Mouse (Mus musculus) embryo, embryonic 11.5 days (tissue): ENCODE measurements around the gene Lrrc43.
"Not testable (repeated sequence)": the region's sequence is repeated elsewhere in the genome, so short reads cannot be mapped to it uniquely, and the experiment has no call there.

Experiments used
- DNase-seq: peaks from one replicate; pipeline ENCODE4 v3.0.0-alpha.2; 2012; ENCODE audit warnings: low read depth, low spot score

The Lrrc43 gene

DNA sequence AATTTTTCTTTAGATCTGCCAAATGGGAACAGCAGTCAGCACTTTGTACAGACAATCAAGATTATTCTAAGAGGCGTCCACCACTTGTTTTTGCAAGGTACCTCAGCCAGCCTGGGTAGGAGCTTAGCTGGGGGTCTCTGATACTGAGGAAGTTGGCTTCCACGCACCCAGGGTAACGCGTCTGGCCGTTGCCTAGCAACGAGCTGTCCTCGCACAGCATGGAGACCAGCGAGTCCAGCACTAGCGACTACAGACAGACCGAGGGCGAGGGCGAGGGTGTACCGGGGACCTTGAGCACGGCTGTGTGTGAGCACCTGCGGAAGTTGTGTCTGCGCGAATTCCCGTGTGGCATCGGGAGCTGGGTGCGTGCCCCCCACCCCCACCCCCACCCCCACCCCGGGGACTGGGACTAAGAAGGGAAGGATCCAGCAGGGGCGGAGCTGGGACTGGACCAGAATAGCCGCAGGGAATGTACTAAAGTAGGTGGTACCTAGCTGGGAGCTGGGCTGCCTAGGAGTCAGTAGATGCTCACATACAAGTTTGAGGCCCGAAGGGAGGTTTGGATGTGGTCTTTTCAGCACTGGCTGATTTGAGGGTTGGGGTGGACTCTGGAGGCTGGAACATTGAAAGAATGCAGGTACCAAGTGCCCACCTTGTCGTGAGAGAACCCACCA lies at the start of gene Lrrc43, which contains the start of gene Il31:
Gene Lrrc43 (plus strand): TSS at position 194 of the 674 bp plus-strand sequence.
Gene Il31 (minus strand): TSS at position 378 of the 674 bp plus-strand sequence.
- no peak for DNase-seq

DNA sequence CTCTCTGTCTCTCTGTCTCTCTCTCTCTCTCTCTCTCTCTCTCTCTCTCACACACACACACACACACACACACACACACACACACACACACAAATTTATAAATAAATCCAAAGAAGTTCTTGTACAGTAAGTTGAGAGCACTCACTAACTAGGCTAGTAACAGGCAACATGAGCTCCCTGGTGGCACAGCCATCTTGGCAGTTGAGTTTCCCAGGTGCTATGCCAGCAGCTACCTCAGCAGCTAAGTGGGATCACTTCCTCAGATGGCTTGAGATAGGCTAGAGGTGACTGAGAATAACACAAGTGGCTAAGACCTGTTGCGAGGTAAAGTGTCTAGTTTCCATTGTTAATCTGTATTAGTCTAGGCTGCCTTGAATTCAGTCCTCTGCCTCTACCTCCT lies 49.8 kb upstream of the Lrrc43 start:
- no peak for DNase-seq

DNA sequence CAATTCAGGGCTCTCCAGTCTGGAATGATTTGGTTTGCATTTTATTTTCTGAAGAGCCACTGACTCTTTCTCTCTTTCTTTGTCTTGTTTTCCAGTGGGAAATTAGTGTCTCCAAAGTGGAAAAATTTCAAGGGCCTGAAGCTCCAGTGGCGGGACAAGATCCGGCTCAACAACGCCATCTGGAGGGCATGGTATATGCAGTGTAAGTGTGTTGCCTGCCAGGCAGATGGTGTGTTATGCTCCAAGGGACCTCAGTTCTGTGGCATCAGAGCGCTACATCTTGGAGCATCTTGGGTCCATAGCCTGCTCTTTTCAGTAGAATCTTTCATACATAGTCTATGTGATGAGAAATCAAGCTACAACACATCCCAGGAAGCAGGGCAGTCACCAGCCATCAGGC lies 49.2 kb upstream of the Lrrc43 start:
- DNase-seq, result no peak

DNA sequence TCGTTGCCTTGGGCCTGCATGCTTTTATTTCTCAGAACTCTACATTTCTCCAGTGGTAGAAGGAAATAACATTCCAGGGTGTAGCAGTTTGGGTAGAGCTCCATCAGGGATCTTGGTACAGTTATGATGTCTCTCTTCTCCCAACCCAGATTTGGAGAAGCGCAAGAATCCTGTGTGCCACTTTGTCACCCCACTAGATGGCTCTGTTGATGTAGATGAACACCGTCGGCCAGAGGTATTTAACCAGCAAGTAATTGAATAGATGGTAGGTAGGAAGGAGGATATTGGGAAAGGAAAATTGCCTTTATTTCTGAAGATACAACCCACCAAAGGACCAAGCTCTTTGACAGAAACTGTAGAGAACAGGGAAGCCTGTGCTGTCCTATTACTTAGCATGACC lies 48.4 kb upstream of the Lrrc43 start:
- no peak for DNase-seq

DNA sequence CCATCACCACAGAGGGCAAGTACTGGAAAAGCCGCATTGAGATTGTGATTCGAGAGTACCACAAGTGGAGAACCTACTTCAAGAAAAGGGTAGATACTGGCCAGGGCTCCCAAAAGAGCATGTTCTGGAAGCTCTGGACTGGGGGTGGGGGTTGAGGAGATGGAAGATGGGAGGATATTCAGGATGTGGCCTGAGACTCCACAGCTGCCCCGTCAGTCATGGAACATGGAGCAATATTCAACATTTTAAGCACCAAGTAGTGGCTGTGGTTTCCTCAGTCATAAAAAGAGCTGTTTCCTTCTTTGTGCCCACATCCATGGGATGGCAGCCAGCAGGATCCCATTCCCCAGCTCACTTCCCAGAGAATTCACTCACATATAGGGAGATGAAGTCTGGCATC lies 46.8 kb upstream of the Lrrc43 start:
- no peak for DNase-seq

DNA sequence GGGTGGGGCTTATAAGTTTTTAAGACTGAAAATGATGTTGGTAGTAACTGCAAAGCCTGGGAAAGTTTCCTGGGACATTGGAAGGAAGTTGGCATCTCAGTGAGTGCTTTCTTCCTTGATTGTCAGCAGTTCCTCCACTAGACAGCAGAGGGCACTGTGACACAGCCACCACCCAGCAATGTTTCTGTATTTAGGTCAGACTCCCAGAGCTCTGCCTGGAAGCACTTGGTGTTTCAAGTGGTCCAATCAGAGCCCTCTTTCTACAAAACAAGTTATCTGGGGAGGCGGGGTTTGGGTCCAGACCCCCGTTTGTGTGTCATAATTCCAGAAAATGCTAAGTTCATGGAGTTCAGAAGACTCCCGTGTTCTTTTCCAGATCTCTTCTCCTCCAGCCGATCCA lies 45.0 kb upstream of the Lrrc43 start:
- DNase-seq, result peak; percentile 47

DNA sequence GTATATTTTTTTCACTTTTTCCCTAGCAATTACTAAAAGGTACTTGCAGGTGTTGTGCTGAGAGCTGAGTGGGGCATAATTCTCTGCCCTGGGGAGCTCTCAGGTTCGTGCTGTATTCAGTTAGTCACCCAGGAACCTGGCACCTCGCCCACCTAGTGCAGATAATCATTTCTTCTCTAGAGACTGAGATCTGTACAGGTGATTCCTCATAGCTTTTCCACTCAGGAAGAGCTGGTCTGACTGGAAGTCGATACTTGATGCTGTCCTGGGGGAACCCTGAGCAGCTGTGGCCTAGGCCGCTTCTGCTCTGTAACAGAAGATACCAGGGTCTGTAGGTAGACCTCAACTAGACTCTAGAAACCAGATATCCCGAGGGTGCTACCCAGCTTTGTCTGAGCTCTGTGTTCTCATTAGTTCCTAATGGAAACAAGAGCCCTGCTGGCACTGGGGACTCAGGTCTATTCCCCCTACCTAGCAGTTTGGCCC lies 44.2 kb upstream of the Lrrc43 start:
- no peak for DNase-seq

DNA sequence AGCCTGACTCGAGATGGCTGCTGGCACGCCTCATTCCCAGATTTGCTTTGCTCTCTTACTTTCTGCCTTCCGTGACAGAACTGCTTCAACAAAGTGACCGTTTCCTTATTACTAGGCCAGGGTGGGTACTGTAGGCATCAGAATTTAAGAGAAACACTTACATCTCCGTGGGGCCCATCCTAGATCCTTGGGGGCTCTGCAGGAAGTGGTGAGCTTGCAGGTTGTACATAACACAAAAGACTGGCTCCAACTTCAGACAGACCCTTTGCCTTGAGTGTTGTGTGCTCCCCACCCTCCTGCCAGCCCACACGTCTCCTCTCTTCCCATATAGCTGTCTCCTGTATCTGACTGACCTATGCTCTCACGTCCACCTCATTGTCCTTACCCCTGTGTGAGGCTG lies 37.2 kb upstream of the Lrrc43 start:
- DNase-seq, result no peak

DNA sequence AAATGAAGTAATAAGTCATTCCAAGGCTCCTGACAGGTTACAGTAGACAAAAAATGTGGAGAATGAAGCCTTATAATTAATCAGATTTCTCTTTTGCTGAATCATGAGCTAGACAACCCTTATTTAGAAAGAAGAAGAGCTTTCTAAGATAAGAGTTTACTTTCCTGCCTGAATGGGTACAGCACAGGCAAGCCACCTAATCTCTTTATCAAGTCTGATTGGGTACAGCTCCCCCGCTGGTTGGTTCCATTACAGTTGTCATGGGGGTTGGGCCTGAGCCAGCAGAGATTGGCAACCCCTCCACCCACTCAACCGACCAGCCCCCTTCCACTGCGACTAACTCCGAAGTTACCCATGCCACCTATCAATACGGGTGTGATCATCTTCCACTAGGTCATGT lies 27.7 kb upstream of the Lrrc43 start:
- DNase-seq, result no peak

DNA sequence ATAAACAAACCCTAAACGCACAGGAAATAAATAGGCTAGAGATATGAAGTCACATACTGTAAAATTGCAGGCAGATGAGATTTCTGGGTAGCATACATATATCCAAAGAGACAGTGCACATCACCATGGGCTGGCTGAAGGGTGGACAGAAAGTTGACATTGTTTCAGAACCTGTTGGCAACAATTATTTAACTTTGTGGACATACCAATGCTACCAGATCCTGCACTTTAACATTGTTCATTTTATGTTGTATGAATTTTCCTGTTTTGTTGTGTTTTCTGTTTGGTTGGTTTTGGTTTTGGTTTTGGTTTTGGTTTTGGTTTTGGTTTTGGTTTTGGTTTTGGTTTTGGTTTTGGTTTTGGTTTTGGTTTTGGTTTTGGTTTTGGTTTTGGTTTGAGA lies 24.5 kb upstream of the Lrrc43 start:
- DNase-seq, result no peak

DNA sequence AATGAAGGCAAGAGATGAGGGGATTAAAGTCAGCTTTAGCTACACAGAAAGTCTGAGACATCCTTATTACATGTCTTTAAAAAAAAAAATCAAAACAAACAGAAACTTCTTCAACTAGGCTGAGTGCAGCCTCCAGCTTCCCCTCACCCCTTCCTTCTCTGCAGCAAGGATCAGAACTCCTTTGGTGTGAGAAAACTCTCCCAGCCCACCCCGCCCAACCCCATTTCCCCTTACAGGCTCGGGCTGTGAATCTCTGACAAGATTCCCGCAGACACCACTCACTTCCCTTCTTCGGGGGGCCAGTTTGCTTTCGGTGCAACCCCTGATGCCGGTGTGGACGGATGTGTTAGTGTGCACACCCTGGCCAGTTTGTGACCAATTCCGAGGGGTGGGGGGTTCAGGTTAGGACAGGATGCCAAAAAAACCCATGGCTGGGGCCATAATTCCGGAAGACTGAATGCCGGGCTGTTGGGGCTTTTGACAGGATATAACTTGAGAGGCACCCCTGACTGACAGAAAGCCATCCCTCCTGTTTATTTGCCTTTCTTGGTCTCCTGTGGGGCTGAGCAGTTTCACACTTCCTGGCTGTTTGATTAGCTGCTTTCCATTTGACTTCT lies 18.2 kb upstream of the Lrrc43 start:
- no peak for DNase-seq

DNA sequence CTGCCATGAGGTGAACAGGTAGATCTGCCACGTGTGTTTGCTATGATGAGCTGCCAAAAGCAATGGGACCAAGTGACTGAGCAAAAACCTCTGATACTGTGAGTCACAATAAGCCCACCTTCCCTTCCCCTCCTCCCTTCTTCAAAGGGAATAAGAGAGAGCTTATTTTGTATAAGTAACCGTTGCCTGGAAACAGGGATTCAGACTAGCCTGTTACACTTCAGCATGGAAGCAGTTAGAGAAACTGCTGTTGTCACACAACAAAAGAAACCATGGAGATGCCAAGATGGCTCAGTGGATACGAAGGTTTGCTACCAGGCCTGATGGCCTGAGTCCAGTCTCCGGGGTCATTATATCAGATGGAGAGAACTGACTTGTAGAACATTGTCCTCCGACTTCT lies 15.3 kb upstream of the Lrrc43 start:
- DNase-seq, result no peak

DNA sequence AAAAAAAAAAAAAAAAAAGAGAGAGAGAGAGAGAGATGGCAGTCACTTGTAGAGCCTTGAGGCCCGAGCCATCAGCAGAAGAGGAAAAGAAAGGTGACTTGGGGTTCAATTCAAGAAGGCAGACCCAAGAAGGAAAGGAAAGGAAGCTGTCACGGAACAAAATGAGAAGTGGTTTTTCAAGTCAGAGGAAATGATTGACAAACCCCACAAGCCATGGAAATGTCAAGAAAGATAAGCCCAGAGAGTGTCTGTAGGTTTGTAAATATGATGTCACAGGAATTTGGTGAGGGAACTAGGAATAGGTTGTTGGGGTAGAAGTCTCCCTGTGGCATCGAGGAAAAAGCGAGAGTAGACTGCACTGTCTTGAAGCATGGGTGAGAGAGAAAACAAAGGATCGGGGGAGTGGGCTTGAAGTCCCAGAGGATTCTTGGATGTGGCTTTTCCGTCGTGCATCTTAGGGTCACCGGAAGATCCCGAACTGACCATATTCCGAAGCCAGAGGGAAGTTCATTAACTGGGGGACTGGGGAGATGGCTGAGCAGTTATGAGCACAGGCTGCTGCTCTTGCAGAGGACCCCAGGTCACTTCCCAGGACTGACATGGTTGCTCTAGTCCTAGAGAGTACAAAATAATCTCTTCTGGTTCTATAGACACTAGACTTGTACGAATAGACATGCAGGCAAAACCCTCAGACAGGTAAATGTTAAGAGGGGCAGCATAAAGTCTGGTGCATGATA lies 1.3 kb upstream of the Lrrc43 start:
- DNase-seq, result no peak

DNA sequence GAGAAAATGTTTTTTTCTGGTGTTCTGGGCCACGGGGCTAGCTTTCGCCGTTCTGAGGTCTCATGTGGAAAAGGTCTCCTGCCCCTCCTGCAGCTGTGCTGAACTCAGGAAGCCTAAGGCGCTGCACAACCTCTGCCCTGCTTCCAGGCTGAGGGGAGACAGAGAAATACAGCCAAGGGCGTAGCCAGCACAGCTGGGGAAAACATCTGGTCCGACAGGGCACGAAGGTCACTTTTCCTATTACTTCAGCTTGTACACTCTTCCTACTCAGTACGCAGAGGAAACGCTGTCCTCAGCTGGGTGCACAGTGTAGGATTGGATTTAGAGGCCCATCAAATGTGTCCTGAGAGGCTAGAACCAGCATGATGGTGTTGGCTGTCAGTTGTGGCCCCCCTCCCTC lies 830 bp downstream of the Lrrc43 start:
- DNase-seq, result no peak

DNA sequence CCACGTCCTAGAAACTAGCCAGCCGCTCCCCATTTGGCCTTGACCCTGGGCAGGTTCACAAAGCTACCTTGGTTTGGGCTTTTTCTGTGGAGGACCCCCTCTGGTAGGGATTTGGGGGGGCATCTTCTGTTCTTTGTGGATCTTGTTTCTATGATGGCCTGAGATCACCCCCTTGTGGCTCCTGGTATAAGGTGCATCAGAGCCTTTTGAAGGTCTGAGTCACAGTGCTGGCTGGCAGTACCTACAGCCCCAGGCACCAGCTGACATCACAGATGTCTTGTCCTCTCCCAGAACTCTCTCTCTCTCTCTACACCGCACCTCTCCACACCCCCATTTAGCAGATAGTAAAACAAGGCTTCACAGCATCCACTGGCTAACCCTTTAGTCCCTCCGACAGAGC lies 10.6 kb downstream of the Lrrc43 start:
- DNase-seq, result no peak

DNA sequence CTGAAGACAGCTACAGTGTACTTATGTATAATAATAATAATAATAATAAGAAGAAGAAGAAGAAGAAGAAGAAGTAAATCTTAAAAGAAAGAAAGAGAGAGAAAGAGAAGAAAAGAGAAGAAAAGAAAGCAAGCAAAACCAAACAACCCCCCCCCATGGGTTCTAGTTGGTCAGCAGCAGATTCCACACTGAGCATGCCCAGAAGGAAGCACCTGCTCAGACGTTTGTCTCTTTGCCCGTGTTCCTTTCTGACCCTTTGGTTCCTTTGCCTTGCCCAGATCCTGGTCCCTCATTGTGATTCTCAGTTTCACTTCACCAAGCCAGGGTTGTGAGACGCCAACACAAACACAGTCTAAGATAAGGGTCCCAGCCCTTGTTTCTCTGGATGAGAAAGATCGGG lies 12.9 kb downstream of the Lrrc43 start:
- DNase-seq, result no peak

DNA sequence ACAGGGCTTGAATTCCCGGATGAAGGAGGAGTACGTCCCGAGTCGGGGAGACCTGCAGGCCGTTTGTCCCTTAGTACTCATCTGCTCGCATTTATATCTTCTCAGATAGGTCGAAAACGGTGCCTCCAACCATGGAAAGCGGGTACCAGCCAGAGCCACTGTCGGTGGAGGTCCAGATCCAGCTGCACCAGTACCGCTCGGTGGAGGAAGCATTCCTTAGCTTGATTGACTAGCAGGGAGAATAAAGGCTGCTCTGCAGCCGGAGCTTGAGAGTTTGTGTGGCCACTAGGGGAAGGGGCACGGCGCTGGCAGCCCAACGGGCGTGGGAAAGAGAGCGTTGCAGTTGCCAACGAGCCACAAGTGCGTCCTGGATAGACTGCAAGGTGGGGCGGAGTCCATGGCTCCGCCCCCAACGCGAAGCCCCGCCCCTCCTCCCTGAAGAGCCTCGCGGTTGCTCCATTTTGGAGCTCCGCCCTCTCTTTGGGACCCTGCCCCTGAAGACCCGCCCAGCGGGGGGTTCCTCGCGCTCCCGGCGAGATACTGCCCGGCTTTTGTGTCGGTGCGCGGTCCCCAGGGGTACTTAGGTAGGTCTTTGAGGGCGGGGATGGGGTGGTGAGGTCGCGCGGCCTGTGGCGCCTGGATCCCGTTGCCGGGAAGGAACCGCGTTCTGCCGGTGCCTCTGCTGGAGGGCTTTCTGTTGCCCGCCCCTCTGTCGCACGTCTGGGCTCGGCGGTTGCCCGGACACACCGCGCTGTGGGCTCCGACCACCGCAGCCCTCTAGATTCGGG lies 19.0 kb downstream of the Lrrc43 start:
- DNase-seq, result peak; percentile 88

DNA sequence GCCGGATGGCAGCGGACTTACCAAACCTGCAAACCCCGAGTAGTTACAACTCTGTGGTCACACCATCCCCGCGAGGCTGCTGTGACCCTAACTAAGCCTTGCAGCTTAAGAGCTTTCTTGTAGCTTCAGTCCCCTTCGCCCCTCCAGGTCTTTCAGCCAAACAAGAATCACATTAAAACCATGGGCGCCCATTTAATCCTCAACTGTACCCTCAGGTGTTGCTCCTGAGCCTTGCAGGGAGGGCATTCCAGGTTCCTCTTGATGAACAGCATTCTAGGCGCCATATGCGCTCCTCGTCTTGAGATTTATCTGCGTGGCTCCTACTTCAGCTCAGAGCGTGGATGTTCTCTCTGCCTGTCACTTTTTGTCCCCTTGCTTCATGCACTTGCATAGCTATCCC lies 19.8 kb downstream of the Lrrc43 start:
- no peak for DNase-seq

DNA sequence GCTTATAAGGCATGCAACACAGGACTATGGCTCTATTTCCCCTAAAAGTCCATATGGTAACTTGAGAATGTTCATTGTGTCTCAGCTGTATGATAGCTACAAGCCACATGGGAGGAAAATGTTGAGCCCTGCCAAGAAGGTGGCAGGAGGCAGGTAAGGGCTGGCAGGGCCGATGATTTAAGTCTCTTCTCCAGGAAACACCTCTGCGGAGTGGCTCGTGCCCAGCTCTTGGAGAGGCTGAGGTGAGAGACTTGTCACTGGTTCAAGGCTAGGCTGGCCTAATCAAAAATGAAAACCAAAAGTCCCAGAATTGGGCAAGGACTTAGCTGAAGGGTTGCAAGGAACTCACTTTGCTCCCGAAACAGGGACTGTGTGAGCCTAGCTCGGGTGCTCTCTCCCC lies 21.1 kb downstream of the Lrrc43 start, which contains the start of gene B3gnt4:
Gene B3gnt4 (plus strand): TSS at position 301 of the 400 bp plus-strand sequence.
- DNase-seq, result no peak

DNA sequence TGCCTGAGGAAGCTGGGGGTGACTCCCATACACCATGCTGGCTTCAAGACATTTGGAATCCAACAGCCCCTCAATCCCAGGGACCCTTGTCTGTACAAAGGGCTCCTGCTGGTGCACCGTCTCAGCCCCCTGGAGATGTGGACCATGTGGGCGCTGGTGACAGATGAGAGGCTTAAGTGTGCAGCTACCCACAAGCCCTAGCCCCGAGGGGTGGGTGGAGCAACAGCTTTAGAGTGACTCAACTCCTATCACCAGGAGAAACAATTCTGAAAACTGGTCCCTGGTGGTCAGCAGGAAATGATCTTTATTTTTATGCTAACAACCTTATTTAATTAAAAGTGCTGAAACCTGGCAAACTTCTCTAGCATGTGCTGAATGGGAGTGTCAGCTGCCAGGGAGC lies 22.3 kb downstream of the Lrrc43 start:
- not testable (repeated sequence) for DNase-seq

DNA sequence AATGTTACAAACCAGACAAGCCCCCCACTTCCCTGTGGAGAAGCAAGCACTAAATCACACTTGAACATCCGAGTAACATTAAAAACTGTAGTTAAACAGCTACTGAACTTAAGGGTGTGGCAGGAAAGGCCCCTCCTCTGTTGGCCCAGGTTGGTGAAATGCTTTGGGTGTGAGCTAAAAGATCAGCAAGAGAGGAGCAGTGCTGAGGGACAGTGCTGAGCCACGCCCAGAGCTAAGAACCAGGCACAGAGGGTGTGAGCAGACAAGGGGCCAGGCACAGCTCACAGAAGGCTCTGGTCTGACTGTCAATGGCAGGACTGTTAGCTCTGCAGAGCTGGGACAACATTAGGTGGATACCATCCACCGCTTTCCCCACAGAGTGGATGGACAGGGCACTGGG lies 23.0 kb downstream of the Lrrc43 start:
- DNase-seq, result no peak

DNA sequence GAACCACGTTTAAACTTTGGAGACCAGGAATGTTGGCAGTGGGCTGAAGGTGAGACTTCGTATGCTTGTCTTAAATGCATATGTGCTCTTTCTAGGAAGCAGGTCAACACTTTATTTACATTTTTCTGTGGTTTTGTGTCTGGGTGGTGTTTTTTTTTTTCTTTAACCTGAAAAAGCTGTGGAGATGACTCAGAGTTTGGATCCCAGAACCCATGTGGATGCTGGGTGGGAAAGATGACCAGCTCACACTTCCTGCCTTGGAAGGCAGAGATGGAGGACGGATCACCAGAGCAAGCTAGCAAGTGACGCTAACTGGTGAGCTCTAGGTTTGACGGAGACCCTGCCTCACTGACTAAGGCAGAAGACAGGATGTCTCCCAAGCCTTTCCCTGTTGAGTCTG lies 25.8 kb downstream of the Lrrc43 start:
- no peak for DNase-seq
